8 mouse cellular contexts compared by ENCODE assay signal in the genomic region with DNA sequence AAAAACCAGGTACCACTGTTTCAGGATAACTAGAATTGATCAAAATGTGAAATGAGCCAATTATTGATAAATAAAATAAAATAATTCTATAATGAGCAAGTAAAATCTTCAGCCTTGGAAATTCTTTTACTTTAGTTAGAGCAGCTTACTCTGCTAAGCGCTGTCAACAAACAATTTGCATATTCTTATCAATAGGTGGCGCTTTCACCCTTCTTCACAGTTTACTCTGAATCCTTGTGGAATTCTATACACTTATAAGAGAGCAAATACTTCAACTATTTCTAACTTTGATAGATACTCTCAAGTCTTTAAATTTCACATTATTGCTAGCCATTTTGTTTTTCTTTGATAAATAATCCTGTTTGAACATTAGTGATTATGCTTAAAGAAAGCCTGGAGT.
DNase-seq lines count a peak whose midpoint lies in the region; ATAC-seq and TF ChIP-seq lines count a peak whose summit lies in the region.

No protein-coding gene starts in this region.

- intact Hi-C loops in left cerebral cortex, postnatal 14 days (cut with DNase I), result loop anchor here (5.0 to 10.0 kb wide), 2 partner anchors 851 to 1693 kb away; no protein-coding TSS in a partner anchor

- no peak overlapping the region for H3K27ac ChIP-seq in embryonic facial prominence, embryonic 11.5 days (replicated peaks; ENCODE audit: low read depth, low read length)
- H3K27ac ChIP-seq in embryonic facial prominence, embryonic 10.5 days (replicated peaks), result no peak overlapping the region
- no peak overlapping the region for H3K27ac ChIP-seq in midbrain, postnatal 0 days (ENCODE audit: low read depth, low read length)

- ATAC-seq in embryonic facial prominence, embryonic 11.5 days (replicated peaks; ENCODE audit: insufficient number of reproducible peaks, low FRiP score, low TSS enrichment, low read depth), result no peak
- ATAC-seq in midbrain, postnatal 0 days (ENCODE audit: low FRiP score), result no peak; the same call in 1 of the 2 replicates

- no peak overlapping the region for H3K9ac ChIP-seq in embryonic facial prominence, embryonic 11.5 days (replicated peaks; ENCODE audit: low read length)
- no peak overlapping the region for H3K9ac ChIP-seq in midbrain, postnatal 0 days (replicated peaks; ENCODE audit: low read length, poor library complexity, severe bottlenecking)

- peak; percentile 64 for DNase-seq in embryonic facial prominence, embryonic 11.5 days (ENCODE audit: low spot score)
- no peak for DNase-seq in embryonic facial prominence, embryonic 10.5 days (ENCODE audit: low spot score)
- peak; percentile 48 to 50 for DNase-seq in left cerebral cortex, postnatal 14 days (ENCODE audit: low spot score in 2 of 2)
- no peak for DNase-seq in left cerebral cortex, adult 8-10 months (ENCODE audit: low spot score in 2 of 2)
- DNase-seq in fibroblast of lung, adult 2 months (ENCODE audit: low read depth), result peak; percentile 5
- DNase-seq in midbrain, postnatal 0 days (ENCODE audit: low spot score), result peak; percentile 81
- no peak for DNase-seq in cerebellum, adult 11 months
- no peak for DNase-seq in gastrocnemius, adult 8-10 months (ENCODE audit: low spot score in 2 of 2)

- no peaks in the 10 kb centered on the region for H3K36me3 ChIP-seq in embryonic facial prominence, embryonic 11.5 days (replicated peaks; ENCODE audit: control insufficient read depth, insufficient read depth, low read depth, low read length)
- H3K36me3 ChIP-seq in embryonic facial prominence, embryonic 10.5 days (replicated peaks), result no peaks in the 10 kb centered on the region
- H3K36me3 ChIP-seq in midbrain, postnatal 0 days (ENCODE audit: insufficient read depth, low read length), result no peaks in the 10 kb centered on the region

- no peak overlapping the region for H3K4me3 ChIP-seq in embryonic facial prominence, embryonic 11.5 days (ENCODE audit: low read depth, low read length)
- no peak overlapping the region for H3K4me3 ChIP-seq in embryonic facial prominence, embryonic 10.5 days
- H3K4me3 ChIP-seq in midbrain, postnatal 0 days (ENCODE audit: low read depth, low read length), result no peak overlapping the region

- TF ChIP-seq CTCF in midbrain, postnatal 0 days (IDR thresholded peaks at IDR 0.05), result peak; percentile 81

- H3K9me3 ChIP-seq in embryonic facial prominence, embryonic 11.5 days (replicated peaks; ENCODE audit: control insufficient read depth, low read length), result no peaks in the 10 kb centered on the region
- no peaks in the 10 kb centered on the region for H3K9me3 ChIP-seq in embryonic facial prominence, embryonic 10.5 days
- H3K9me3 ChIP-seq in midbrain, postnatal 0 days (ENCODE audit: low read length), result no peaks in the 10 kb centered on the region

- 4% methylated on average over 2 of the region's 2 CpGs for WGBS in embryonic facial prominence, embryonic 11.5 days
- 3% methylated on average over 2 of the region's 2 CpGs for WGBS in embryonic facial prominence, embryonic 10.5 days
- 11% methylated on average over 2 of the region's 2 CpGs for WGBS in midbrain, postnatal 0 days

- no peaks in the 10 kb centered on the region for H3K4me1 ChIP-seq in embryonic facial prominence, embryonic 11.5 days (ENCODE audit: control insufficient read depth, insufficient read depth, low read length)
- H3K4me1 ChIP-seq in embryonic facial prominence, embryonic 10.5 days, result no peaks in the 10 kb centered on the region
- H3K4me1 ChIP-seq in midbrain, postnatal 0 days (ENCODE audit: insufficient read depth, low read length), result no peaks in the 10 kb centered on the region

- H3K4me2 ChIP-seq in embryonic facial prominence, embryonic 11.5 days (ENCODE audit: low read depth, low read length), result no peak overlapping the region
- no peak overlapping the region for H3K4me2 ChIP-seq in midbrain, postnatal 0 days (ENCODE audit: low read depth, low read length, poor library complexity, severe bottlenecking)

- H3K27me3 ChIP-seq in embryonic facial prominence, embryonic 11.5 days (ENCODE audit: control insufficient read depth, insufficient read depth, low read length), result no peaks in the 10 kb centered on the region
- H3K27me3 ChIP-seq in embryonic facial prominence, embryonic 10.5 days (replicated peaks; ENCODE audit: low read depth, poor library complexity, severe bottlenecking), result no peaks in the 10 kb centered on the region
- no peaks in the 10 kb centered on the region for H3K27me3 ChIP-seq in midbrain, postnatal 0 days (ENCODE audit: insufficient read depth, low read length)

Comparison
In these comparisons a context has a peak if more than half of its experiments do, and no peak if none do; other contexts are left out.
1. DNase-seq: peak in embryonic facial prominence, embryonic 11.5 days (single experiment), left cerebral cortex, postnatal 14 days (2 of 2), fibroblast of lung, adult 2 months (single experiment) and midbrain, postnatal 0 days (single experiment); none in embryonic facial prominence, embryonic 10.5 days (single experiment), left cerebral cortex, adult 8-10 months (0 of 2), cerebellum, adult 11 months (single experiment) and gastrocnemius, adult 8-10 months (0 of 2).